Mouse (Mus musculus): Measurements from ENCODE around the gene Hsh2d. TPM values are rescaled to one million over a fixed set of nuclear protein-coding genes. Genes with fewer than 3 reads are reported as not detected.

Gene Hsh2d
- polyA plus RNA-seq, 1 experiment from 2014 or later = 5.6 TPM

Other genes starting within 250 kb of the Hsh2d start
- 15.9 and 18.5 TPM in 2 replicates for gene Zfp961, start 238.6 kb upstream of the Hsh2d start, polyA plus RNA-seq (2015; fragmentation: Nextera tagmentation; extraction: Ambion mirVana)
- gene Cyp4f18, start 180.0 kb upstream of the Hsh2d start, polyA plus RNA-seq (2015; fragmentation: Nextera tagmentation; extraction: Ambion mirVana) = 1.5 and 1.9 TPM in 2 replicates
- gene Olfr372, start 148.4 kb upstream of the Hsh2d start, polyA plus RNA-seq (2015; fragmentation: Nextera tagmentation; extraction: Ambion mirVana) = not detected in 2 replicates
- 0.04 and 0.05 TPM in 2 replicates for gene Olfr373, start 106.5 kb upstream of the Hsh2d start, polyA plus RNA-seq (2015; fragmentation: Nextera tagmentation; extraction: Ambion mirVana)
- not detected in 2 replicates for gene Olfr374, start 82.6 kb upstream of the Hsh2d start, polyA plus RNA-seq (2015; fragmentation: Nextera tagmentation; extraction: Ambion mirVana)
- gene Tpm4, start 54.7 kb upstream of the Hsh2d start, polyA plus RNA-seq (2015; fragmentation: Nextera tagmentation; extraction: Ambion mirVana) = 164 and 172 TPM in 2 replicates
- gene Rab8a, start 28.4 kb upstream of the Hsh2d start, polyA plus RNA-seq (2015; fragmentation: Nextera tagmentation; extraction: Ambion mirVana) = 140 and 151 TPM in 2 replicates
- 0.44 and 0.67 TPM in 2 replicates for gene Cib3, start 23.2 kb downstream of the Hsh2d start, polyA plus RNA-seq (2015; fragmentation: Nextera tagmentation; extraction: Ambion mirVana)
- not detected in 2 replicates for gene Gm11034, start 24.0 kb downstream of the Hsh2d start, polyA plus RNA-seq (2015; fragmentation: Nextera tagmentation; extraction: Ambion mirVana)
- gene Fam32a, start 30.1 kb downstream of the Hsh2d start, polyA plus RNA-seq (2015; fragmentation: Nextera tagmentation; extraction: Ambion mirVana) = 69.3 and 75.9 TPM in 2 replicates
- 133 and 135 TPM in 2 replicates for gene Ap1m1, start 50.4 kb downstream of the Hsh2d start, polyA plus RNA-seq (2015; fragmentation: Nextera tagmentation; extraction: Ambion mirVana)
- gene Gm10282, start 115.6 kb downstream of the Hsh2d start, polyA plus RNA-seq (2015; fragmentation: Nextera tagmentation; extraction: Ambion mirVana) = 32.8 and 33.9 TPM in 2 replicates
- gene Klf2, start 129.4 kb downstream of the Hsh2d start, polyA plus RNA-seq (2015; fragmentation: Nextera tagmentation; extraction: Ambion mirVana) = 16.8 and 21.4 TPM in 2 replicates
- gene Eps15l1, start 231.8 kb downstream of the Hsh2d start, polyA plus RNA-seq (2015; fragmentation: Nextera tagmentation; extraction: Ambion mirVana) = 35.3 and 35.9 TPM in 2 replicates

All from thymus, postnatal 0 days (tissue).